Mouse (Mus musculus): Measurements from ENCODE around the gene Lsm6. TPM values are rescaled to one million over a fixed set of nuclear protein-coding genes. Genes with fewer than 3 reads are reported as not detected.

Gene Lsm6
- polyA plus RNA-seq, 1 experiment from 2014 or later, result 260 TPM

DNA sequence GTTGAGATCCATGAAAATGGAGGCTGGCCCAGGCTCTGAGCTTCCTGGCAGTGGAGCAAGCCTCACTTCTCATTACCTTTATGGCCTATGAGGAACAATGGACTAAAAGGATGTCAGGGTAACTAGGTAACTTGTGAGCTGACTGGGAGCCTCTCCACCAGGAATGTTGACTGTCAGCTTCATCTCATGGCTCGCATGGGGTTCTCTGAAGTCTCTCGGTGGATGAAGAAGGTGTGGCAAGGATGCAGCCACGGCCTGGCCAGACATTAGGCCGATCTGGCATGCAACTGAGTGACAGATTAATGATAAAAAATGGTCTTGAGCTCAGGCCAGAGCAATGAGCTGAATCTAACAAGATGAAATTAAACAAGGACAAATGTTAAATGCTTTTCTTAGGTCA, 27.7 kb downstream of the Lsm6 start:
- no peak for ATAC-seq (ENCODE audit: insufficient number of reproducible peaks, insufficient read depth, low FRiP score, low read depth)
- WGBS, result 60% methylated on average over 4 of the region's 4 CpGs
- no peak overlapping the region for H3K4me3 ChIP-seq (ENCODE audit: low read depth, low read length)
- no peaks in the 10 kb centered on the region for H3K27me3 ChIP-seq (ENCODE audit: control insufficient read depth, insufficient read depth, low read length)
- H3K9me3 ChIP-seq (ENCODE audit: control insufficient read depth, low read depth, low read length), result no peaks in the 10 kb centered on the region
- no peaks in the 10 kb centered on the region for H3K4me1 ChIP-seq (ENCODE audit: control insufficient read depth, insufficient read depth, low read length)
- H3K4me2 ChIP-seq (replicated peaks; ENCODE audit: low read depth, low read length), result no peak overlapping the region
- no peak overlapping the region for H3K9ac ChIP-seq (replicated peaks; ENCODE audit: low read depth, low read length)
- H3K36me3 ChIP-seq (ENCODE audit: control insufficient read depth, insufficient read depth, low read length), result no peaks in the 10 kb centered on the region
- no peak overlapping the region for H3K27ac ChIP-seq (ENCODE audit: low read length)

DNA sequence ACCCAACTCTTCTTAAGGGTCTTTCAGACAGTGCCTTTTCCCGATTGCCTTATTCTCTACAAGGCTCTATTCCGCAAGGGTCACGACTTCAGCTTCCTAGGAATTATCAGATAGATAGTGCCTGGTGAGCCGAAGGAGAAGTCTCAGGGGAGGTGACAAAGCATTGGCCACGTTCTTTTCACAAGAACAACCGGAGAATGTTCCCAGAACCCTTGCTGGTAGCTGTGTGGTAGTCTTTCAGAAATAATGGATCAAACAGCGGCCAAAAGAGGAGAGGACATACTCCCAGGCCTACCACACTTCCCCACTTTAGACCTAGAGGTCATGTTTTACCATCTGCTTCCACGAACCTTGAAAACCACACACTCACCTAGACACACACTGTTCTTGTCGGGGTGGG, 44.1 kb downstream of the Lsm6 start:
- H3K36me3 ChIP-seq (ENCODE audit: control insufficient read depth, insufficient read depth, low read length), result no peaks in the 10 kb centered on the region
- H3K9me3 ChIP-seq (ENCODE audit: control insufficient read depth, low read depth, low read length), result no peaks in the 10 kb centered on the region
- WGBS, result 85% methylated on average over 9 of the region's 9 CpGs
- H3K4me2 ChIP-seq (replicated peaks; ENCODE audit: low read depth, low read length), result no peak overlapping the region
- H3K27me3 ChIP-seq (ENCODE audit: control insufficient read depth, insufficient read depth, low read length), result no peaks in the 10 kb centered on the region
- H3K4me3 ChIP-seq (ENCODE audit: low read depth, low read length), result no peak overlapping the region
- ATAC-seq (ENCODE audit: insufficient number of reproducible peaks, insufficient read depth, low FRiP score, low read depth), result no peak
- H3K27ac ChIP-seq (ENCODE audit: low read length), result no peak overlapping the region
- H3K9ac ChIP-seq (replicated peaks; ENCODE audit: low read depth, low read length), result no peak overlapping the region
- H3K4me1 ChIP-seq (ENCODE audit: control insufficient read depth, insufficient read depth, low read length), result no peaks in the 10 kb centered on the region

DNA sequence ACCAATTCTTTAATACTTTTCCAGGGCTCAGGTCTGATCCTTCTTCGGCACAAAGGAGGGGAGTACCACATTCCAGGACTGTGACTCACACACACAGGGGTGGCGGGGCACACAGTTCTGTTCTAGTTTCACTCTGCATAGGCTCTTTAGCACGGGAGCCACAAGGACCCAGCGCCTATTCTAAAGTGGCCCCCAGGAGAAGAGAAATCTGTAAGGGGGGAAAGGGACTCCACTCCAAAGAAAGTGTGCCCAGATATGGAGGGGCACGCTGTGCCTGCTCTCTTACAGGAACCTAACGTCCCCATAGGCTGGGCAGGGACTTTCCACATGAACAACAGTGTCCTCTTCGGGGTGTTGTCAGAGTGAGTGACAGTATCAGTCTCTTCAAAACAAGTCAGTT, 49.7 kb downstream of the Lsm6 start:
- Histone ChIP-seq H3K27me3 (ENCODE audit: control insufficient read depth, insufficient read depth, low read length) (no peaks in the 10 kb centered on the region), H3K4me3 (ENCODE audit: low read depth, low read length) (no peak overlapping the region), H3K4me2 (replicated peaks; ENCODE audit: low read depth, low read length) (no peak overlapping the region), H3K36me3 (ENCODE audit: control insufficient read depth, insufficient read depth, low read length) (no peaks in the 10 kb centered on the region), H3K27ac (ENCODE audit: low read length) (no peak overlapping the region), H3K9me3 (ENCODE audit: control insufficient read depth, low read depth, low read length) (no peaks in the 10 kb centered on the region), H3K9ac (replicated peaks; ENCODE audit: low read depth, low read length) (no peak overlapping the region), H3K4me1 (ENCODE audit: control insufficient read depth, insufficient read depth, low read length) (no peaks in the 10 kb centered on the region)
- peak; percentile 76; the same call in 1 of the 2 replicates for ATAC-seq (ENCODE audit: insufficient number of reproducible peaks, insufficient read depth, low FRiP score, low read depth)
- WGBS, result 56% methylated on average over 7 of the region's 7 CpGs

DNA sequence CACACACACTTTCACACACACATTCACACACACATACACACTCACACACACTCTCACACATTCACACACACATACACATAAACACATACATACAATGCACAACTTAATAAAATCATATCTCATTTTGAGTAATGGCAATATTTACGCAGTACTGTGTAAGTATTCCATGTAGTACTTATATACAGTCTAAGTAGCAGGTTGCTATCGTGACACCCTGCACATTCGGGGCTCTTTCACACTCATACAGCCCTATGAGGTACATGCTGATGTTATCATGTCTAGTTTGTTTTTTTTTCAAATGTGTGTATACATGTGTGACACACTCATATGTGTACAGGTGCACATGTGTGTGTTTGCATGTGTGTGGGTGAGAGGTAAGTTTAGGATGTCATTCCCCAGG, 50.4 kb downstream of the Lsm6 start:
- WGBS, result 94% methylated on average over 3 of the region's 3 CpGs
- Histone ChIP-seq H3K4me1 (ENCODE audit: control insufficient read depth, insufficient read depth, low read length) (no peaks in the 10 kb centered on the region), H3K4me3 (ENCODE audit: low read depth, low read length) (no peak overlapping the region), H3K4me2 (replicated peaks; ENCODE audit: low read depth, low read length) (no peak overlapping the region), H3K27me3 (ENCODE audit: control insufficient read depth, insufficient read depth, low read length) (no peaks in the 10 kb centered on the region), H3K9ac (replicated peaks; ENCODE audit: low read depth, low read length) (no peak overlapping the region), H3K9me3 (ENCODE audit: control insufficient read depth, low read depth, low read length) (no peaks in the 10 kb centered on the region), H3K27ac (ENCODE audit: low read length) (no peak overlapping the region), H3K36me3 (ENCODE audit: control insufficient read depth, insufficient read depth, low read length) (no peaks in the 10 kb centered on the region)
- no peak for ATAC-seq (ENCODE audit: insufficient number of reproducible peaks, insufficient read depth, low FRiP score, low read depth)

DNA sequence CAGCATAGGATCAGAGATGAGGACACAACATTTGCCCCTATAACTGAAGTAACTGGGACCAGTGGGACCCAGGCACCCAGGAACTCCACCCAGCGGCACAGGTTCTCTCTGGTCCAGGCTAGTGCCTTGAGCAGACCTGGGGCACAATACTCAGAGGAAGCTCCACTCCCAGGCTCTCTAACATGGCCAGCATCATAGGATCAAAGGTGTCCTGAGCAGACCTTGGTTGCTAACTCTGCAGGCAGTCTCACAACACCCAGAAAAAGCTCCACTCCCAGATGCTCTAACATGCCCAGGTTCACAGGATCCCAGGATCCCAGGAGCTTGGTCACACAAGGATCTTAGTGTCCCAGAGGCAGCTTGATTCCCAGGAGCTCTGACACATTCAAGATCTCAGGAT, 55.4 kb downstream of the Lsm6 start:
- H3K27me3 ChIP-seq (ENCODE audit: control insufficient read depth, insufficient read depth, low read length), result no peaks in the 10 kb centered on the region
- H3K9me3 ChIP-seq (ENCODE audit: control insufficient read depth, low read depth, low read length), result no peaks in the 10 kb centered on the region
- no peaks in the 10 kb centered on the region for H3K4me1 ChIP-seq (ENCODE audit: control insufficient read depth, insufficient read depth, low read length)
- no peak overlapping the region for H3K4me2 ChIP-seq (replicated peaks; ENCODE audit: low read depth, low read length)
- H3K4me3 ChIP-seq (ENCODE audit: low read depth, low read length), result no peak overlapping the region
- H3K9ac ChIP-seq (replicated peaks; ENCODE audit: low read depth, low read length), result no peak overlapping the region
- H3K36me3 ChIP-seq (ENCODE audit: control insufficient read depth, insufficient read depth, low read length), result no peaks in the 10 kb centered on the region
- H3K27ac ChIP-seq (ENCODE audit: low read length), result no peak overlapping the region
- no peak for ATAC-seq (ENCODE audit: insufficient number of reproducible peaks, insufficient read depth, low FRiP score, low read depth)
- 89% methylated on average over 1 of the region's 1 CpGs for WGBS

DNA sequence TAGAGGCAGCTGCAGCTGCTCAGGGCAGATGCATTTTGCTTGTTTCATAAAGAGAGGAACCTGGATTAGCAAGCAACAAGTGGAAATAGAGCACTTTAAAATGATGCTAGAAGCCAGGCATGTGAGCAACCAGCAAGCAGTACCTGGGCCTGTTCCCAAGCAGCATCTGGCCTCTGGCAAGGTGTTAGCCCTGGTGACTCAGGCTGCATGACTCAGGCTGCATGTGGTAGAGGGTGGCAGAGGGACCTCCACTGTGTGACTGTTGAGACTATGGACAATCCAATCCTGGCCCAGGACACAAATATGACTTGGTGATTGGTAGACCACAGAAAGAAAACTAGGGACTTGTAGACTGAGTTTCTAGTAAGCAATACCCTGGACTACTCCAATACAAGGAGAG, 56.0 kb downstream of the Lsm6 start:
- no peaks in the 10 kb centered on the region for H3K4me1 ChIP-seq (ENCODE audit: control insufficient read depth, insufficient read depth, low read length)
- no peak for ATAC-seq (ENCODE audit: insufficient number of reproducible peaks, insufficient read depth, low FRiP score, low read depth)
- no peaks in the 10 kb centered on the region for H3K9me3 ChIP-seq (ENCODE audit: control insufficient read depth, low read depth, low read length)
- H3K9ac ChIP-seq (replicated peaks; ENCODE audit: low read depth, low read length), result no peak overlapping the region
- no peaks in the 10 kb centered on the region for H3K27me3 ChIP-seq (ENCODE audit: control insufficient read depth, insufficient read depth, low read length)
- no peak overlapping the region for H3K4me3 ChIP-seq (ENCODE audit: low read depth, low read length)
- no peak overlapping the region for H3K4me2 ChIP-seq (replicated peaks; ENCODE audit: low read depth, low read length)
- H3K27ac ChIP-seq (ENCODE audit: low read length), result no peak overlapping the region
- no peaks in the 10 kb centered on the region for H3K36me3 ChIP-seq (ENCODE audit: control insufficient read depth, insufficient read depth, low read length)

DNA sequence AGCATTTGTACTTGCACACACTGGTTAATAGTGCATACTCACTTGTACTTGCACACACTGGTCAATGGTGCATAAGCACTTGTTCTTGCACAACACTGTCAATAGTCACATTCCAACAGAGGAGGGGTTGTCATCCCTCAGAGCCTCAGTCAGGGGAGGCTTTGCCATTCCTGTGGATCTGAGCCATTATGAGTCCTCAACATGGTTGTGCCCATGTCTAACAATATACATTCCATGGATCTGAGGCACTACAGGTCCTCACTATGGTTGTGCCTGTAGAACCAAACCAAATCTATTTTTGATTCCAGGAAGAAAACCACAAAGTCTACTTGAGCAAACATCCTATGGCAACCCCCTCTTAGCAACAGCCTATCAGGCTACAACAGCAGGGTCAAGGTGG, 61.8 kb downstream of the Lsm6 start:
- Histone ChIP-seq H3K27ac (ENCODE audit: low read length) (no peak overlapping the region), H3K36me3 (ENCODE audit: control insufficient read depth, insufficient read depth, low read length) (no peaks in the 10 kb centered on the region)

DNA sequence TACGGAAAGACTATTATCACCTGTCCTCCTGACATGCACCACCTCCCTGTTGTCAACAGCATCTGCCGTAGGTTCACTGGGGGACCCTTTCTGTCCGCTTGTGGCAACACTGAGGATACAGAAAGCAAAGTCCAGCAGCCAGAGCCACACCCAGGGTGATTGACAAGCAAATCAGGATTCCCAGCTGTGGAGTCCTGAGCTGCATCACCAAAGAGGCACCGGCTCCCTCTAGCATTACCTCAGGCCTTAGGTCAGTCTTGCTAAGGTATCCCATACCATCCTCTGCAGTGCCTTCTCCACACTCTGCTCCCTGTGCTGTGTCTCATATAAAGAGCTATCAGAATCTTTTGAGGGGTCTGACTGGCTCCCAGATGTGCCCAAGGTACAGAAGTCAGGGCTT, 66.0 kb downstream of the Lsm6 start:
- Histone ChIP-seq H3K4me3 (ENCODE audit: low read depth, low read length) (no peak overlapping the region), H3K9ac (replicated peaks; ENCODE audit: low read depth, low read length) (no peak overlapping the region), H3K27me3 (ENCODE audit: control insufficient read depth, insufficient read depth, low read length) (no peaks in the 10 kb centered on the region), H3K27ac (ENCODE audit: low read length) (no peak overlapping the region), H3K9me3 (ENCODE audit: control insufficient read depth, low read depth, low read length) (peaks cover 3% of the 10 kb centered on the region; the same call in 1 of the 2 replicates), H3K4me2 (replicated peaks; ENCODE audit: low read depth, low read length) (no peak overlapping the region), H3K36me3 (ENCODE audit: control insufficient read depth, insufficient read depth, low read length) (no peaks in the 10 kb centered on the region), H3K4me1 (ENCODE audit: control insufficient read depth, insufficient read depth, low read length) (no peaks in the 10 kb centered on the region)
- WGBS, result 83% methylated on average over 4 of the region's 4 CpGs
- no peak for ATAC-seq (ENCODE audit: insufficient number of reproducible peaks, insufficient read depth, low FRiP score, low read depth)

More for the DNA sequence above, 61.8 kb downstream of the Lsm6 start:
- Histone ChIP-seq H3K9me3 (ENCODE audit: control insufficient read depth, low read depth, low read length) (peaks cover 3% of the 10 kb centered on the region; the same call in 1 of the 2 replicates), H3K9ac (replicated peaks; ENCODE audit: low read depth, low read length) (no peak overlapping the region), H3K4me3 (ENCODE audit: low read depth, low read length) (no peak overlapping the region), H3K27me3 (ENCODE audit: control insufficient read depth, insufficient read depth, low read length) (no peaks in the 10 kb centered on the region), H3K4me1 (ENCODE audit: control insufficient read depth, insufficient read depth, low read length) (no peaks in the 10 kb centered on the region), H3K4me2 (replicated peaks; ENCODE audit: low read depth, low read length) (no peak overlapping the region)
- ATAC-seq (ENCODE audit: insufficient number of reproducible peaks, insufficient read depth, low FRiP score, low read depth), result no peak

All from stomach, embryonic 14.5 days (tissue).